Mouse (Mus musculus): ENCODE results near the gene Cldn7. TPM values are rescaled to one million over a fixed set of nuclear protein-coding genes. Genes with fewer than 3 reads are reported as not detected.

Gene Cldn7
- polyA plus RNA-seq, 1 experiment, result not detected

DNA sequence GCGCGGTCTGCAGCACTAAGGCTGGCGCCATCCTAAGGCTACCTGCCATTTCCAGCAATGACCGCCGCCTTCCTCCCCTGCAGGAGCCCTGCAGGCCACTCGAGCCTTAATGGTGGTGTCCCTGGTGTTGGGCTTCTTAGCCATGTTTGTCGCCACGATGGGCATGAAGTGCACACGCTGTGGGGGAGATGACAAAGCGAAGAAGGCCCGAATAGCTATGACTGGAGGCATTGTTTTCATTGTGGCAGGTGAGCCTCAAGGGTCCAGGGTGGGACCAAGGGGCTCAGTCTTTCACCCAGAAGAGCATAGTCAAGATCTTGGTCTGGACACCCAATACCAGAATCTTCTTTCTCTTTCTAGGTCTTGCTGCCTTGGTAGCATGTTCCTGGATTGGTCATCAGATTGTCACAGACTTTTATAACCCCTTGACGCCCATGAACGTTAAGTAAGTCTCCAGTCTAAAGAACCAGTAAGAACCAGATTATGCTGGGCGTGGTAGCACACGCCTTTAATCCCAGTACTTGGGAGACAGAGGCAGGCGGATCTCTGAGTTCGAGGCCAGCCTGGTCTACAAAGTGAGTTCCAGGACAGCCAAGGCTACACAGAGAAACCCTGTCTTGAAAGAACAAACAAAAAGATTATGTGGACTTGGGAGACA is 2.4 kb downstream of the Cldn7 start:
- Histone ChIP-seq H3K4me3 (ENCODE audit: insufficient read depth, low read length) (no peak overlapping the region), H3K4me1 (ENCODE audit: control insufficient read depth, insufficient read depth, low read length) (no peaks in the 10 kb centered on the region), H3K27ac (ENCODE audit: insufficient read depth, low read length) (no peak overlapping the region)
- TF ChIP-seq CTCF (IDR thresholded peaks at IDR 0.05; ENCODE audit: extremely low read depth, insufficient read depth, low read length), result no peak
- TF ChIP-seq POLR2A (IDR thresholded peaks at IDR 0.05; ENCODE audit: extremely low read depth, insufficient read depth, low read length), result no peak

DNA sequence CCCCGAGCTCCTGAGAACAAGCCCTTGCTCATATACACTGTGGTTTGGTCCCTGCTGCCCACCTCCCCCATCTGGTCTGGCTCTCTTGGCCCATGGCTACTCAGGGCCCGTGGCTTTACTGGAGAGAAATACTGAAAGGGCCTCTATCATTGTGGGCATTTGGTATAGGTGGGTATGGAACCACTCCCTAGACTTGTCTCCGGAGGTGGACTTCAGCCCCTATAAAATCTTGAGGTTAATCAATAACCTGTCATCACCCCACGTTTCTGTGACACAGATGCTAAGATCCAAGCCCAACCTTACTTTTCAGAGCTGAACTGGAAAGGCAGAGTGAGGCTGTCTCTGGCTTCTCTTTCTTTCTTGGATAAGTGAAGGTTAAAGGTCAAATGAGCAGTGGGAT is 4.2 kb downstream of the Cldn7 start:
- TF ChIP-seq POLR2A (IDR thresholded peaks at IDR 0.05; ENCODE audit: extremely low read depth, insufficient read depth, low read length), result no peak
- no peak for TF ChIP-seq CTCF (IDR thresholded peaks at IDR 0.05; ENCODE audit: extremely low read depth, insufficient read depth, low read length)
- no peak overlapping the region for H3K27ac ChIP-seq (ENCODE audit: insufficient read depth, low read length)
- no peak overlapping the region for H3K4me3 ChIP-seq (ENCODE audit: insufficient read depth, low read length)
- H3K4me1 ChIP-seq (ENCODE audit: control insufficient read depth, insufficient read depth, low read length), result no peaks in the 10 kb centered on the region

DNA sequence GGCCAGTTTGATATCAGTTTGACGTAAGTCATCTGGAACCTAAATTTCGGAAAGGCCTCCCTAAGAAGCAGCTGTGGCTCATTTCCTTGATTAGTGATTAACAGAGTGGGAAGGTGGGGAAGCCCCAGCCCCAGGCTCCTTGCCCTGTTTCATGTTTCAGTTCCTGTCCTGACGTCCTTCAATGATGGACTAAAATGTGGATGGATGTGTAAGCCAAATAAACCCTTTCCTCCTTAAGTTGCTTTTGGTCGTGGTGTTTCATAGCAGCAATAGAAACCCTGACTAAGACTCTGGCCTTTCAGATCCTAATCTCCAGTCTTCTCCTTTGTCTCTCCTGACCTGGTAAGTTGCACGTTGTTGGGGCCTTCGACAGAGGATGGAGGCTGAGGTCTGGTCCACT is 5.6 kb downstream of the Cldn7 start:
- no peak for TF ChIP-seq POLR2A (IDR thresholded peaks at IDR 0.05; ENCODE audit: extremely low read depth, insufficient read depth, low read length)
- TF ChIP-seq CTCF (IDR thresholded peaks at IDR 0.05; ENCODE audit: extremely low read depth, insufficient read depth, low read length), result no peak
- Histone ChIP-seq H3K27ac (ENCODE audit: insufficient read depth, low read length) (no peak overlapping the region), H3K4me3 (ENCODE audit: insufficient read depth, low read length) (no peak overlapping the region), H3K4me1 (ENCODE audit: control insufficient read depth, insufficient read depth, low read length) (no peaks in the 10 kb centered on the region)

DNA sequence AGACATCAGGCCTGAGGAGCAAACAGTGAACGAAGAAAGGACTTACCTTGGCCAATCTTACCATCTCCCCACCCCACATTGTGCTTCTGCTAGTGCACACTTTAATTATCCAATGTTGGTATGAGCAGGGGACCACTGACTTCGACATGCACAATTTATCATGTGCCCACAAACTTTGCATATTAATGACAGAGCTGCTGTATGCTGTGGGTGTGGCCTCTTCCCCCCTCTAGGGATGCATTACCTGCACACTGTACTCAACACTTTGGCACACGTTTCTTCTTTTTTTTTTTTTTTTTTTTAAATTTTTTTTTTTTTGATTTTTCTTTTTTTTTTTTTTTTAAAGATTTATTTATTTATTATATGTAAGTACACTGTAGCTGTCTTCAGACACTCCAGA is 6.2 kb downstream of the Cldn7 start:
- Histone ChIP-seq H3K27ac (ENCODE audit: insufficient read depth, low read length) (no peak overlapping the region), H3K4me1 (ENCODE audit: control insufficient read depth, insufficient read depth, low read length) (no peaks in the 10 kb centered on the region), H3K4me3 (ENCODE audit: insufficient read depth, low read length) (no peak overlapping the region)
- TF ChIP-seq CTCF (IDR thresholded peaks at IDR 0.05; ENCODE audit: extremely low read depth, insufficient read depth, low read length), result no peak
- TF ChIP-seq POLR2A (IDR thresholded peaks at IDR 0.05; ENCODE audit: extremely low read depth, insufficient read depth, low read length), result no peak

GRCm38 (mm10) chr11:69974907-69975306 is 10.3 kb downstream of the Cldn7 start:
- Histone ChIP-seq H3K27ac (ENCODE audit: insufficient read depth, low read length) (no peak overlapping the region), H3K4me3 (ENCODE audit: insufficient read depth, low read length) (no peak overlapping the region), H3K4me1 (ENCODE audit: control insufficient read depth, insufficient read depth, low read length) (no peaks in the 10 kb centered on the region)
- TF ChIP-seq POLR2A (IDR thresholded peaks at IDR 0.05; ENCODE audit: extremely low read depth, insufficient read depth, low read length) (no peak), CTCF (IDR thresholded peaks at IDR 0.05; ENCODE audit: extremely low read depth, insufficient read depth, low read length) (no peak)

- no peaks in the 10 kb centered on the region for H3K4me1 ChIP-seq (ENCODE audit: control insufficient read depth, insufficient read depth, low read length)
- no peak overlapping the region for H3K27ac ChIP-seq (ENCODE audit: insufficient read depth, low read length)
- TF ChIP-seq POLR2A (IDR thresholded peaks at IDR 0.05; ENCODE audit: extremely low read depth, insufficient read depth, low read length) (no peak), CTCF (IDR thresholded peaks at IDR 0.05; ENCODE audit: extremely low read depth, insufficient read depth, low read length) (no peak)
- H3K4me3 ChIP-seq (ENCODE audit: insufficient read depth, low read length), result no peak overlapping the region
Observed at GRCm38 (mm10) chr11:69976271-69976670, 11.7 kb downstream of the Cldn7 start.

DNA sequence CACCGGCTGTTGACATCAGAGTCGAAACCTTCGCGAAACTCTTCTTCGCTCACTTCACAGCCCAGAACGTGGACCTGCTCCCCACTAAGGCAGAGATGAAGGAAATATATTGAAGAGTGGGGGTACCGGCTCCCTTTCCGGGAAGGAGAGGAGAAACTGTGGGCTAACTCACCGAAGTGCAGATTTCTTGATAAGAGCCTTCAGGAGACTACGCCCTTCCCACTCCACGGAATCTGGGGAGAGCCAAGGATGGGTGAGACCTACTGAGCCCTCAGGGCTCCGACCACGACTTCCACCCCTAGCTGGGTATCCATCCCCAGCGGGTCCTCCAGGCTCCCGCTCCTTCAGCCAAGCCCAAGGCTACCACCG is 15.2 kb downstream of the Cldn7 start:
- 0 out of 2 replicates have a peak overlapping the region, but pooled peaks have one; percentile 11 for H3K27ac ChIP-seq (ENCODE audit: insufficient read depth, low read length)
- TF ChIP-seq CTCF (IDR thresholded peaks at IDR 0.05; ENCODE audit: extremely low read depth, insufficient read depth, low read length) (no peak), POLR2A (IDR thresholded peaks at IDR 0.05; ENCODE audit: extremely low read depth, insufficient read depth, low read length) (no peak)
- peaks cover 7% of the 10 kb centered on the region; the same call in 1 of the 2 replicates for H3K4me1 ChIP-seq (ENCODE audit: control insufficient read depth, insufficient read depth, low read length)
- H3K4me3 ChIP-seq (ENCODE audit: insufficient read depth, low read length), result peak overlapping the region; percentile 56

DNA sequence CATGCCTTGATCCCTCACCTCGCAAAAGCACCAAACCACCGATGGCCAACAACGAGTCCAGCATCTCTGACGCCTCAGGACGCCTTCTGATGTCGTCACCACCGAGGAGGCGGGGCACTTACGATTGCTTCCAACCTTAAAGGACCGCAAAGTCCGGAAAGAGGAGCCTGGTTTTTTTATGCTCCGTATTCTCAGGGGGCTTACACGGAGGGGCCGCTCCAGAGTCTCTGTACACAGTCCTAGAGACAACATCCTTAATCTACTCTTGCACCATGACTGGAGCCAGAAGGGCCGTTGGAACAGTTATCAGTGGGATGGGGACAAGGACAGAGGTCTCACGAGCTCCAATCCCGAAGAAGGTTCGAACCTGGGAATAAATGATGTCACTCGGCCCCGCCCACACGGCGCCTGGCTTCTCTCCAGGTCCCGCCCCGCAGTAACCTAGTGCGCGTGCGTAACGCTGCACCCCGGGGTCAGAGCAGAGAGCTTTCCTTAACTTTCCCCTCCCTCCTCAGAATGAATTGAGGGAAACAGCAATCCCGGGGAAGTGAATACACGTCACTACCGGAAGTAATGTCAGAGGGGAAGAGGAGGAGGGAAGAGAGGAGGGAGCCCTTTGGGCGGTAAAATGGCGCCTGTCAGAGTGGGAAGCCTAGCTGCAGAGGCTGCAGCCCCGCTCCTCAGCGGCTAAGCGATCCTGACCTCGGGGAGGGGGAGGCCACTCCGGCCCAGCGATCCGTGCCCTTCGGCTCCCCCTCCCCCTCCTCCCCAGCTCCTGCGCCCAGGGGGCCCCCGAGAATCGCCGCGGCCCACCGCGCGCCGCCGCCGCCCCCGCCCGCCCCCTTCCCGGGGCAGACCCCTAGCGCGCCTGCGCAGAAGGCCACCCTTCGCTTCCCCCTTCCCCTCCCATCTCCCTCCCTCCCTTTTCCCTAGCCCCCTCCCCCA is 15.9 kb downstream of the Cldn7 start:
- Histone ChIP-seq H3K4me3 (ENCODE audit: insufficient read depth, low read length) (peak overlapping the region; percentile 56), H3K4me1 (ENCODE audit: control insufficient read depth, insufficient read depth, low read length) (peaks cover 7% of the 10 kb centered on the region; the same call in 1 of the 2 replicates), H3K27ac (ENCODE audit: insufficient read depth, low read length) (peak overlapping the region; percentile 82)
- peak; percentile 91 for TF ChIP-seq POLR2A (IDR thresholded peaks at IDR 0.05; ENCODE audit: extremely low read depth, insufficient read depth, low read length)
- TF ChIP-seq CTCF (IDR thresholded peaks at IDR 0.05; ENCODE audit: extremely low read depth, insufficient read depth, low read length), result no peak

GRCm38 (mm10) chr11:69981141-69981762 is 16.7 kb downstream of the Cldn7 start, which contains the start of gene Ctdnep1:
Ctdnep1 (plus strand) TSS chr11:69981156.
- TF ChIP-seq CTCF (IDR thresholded peaks at IDR 0.05; ENCODE audit: extremely low read depth, insufficient read depth, low read length) (no peak), POLR2A (IDR thresholded peaks at IDR 0.05; ENCODE audit: extremely low read depth, insufficient read depth, low read length) (no peak)
- Histone ChIP-seq H3K27ac (ENCODE audit: insufficient read depth, low read length) (peak within 1 kb of the TSS; percentile 82), H3K4me3 (ENCODE audit: insufficient read depth, low read length) (peak within 1 kb of the TSS; percentile 56), H3K4me1 (ENCODE audit: control insufficient read depth, insufficient read depth, low read length) (peaks cover 7% of the 10 kb centered on the region; the same call in 1 of the 2 replicates)
